Mouse (Mus musculus) heart, embryonic 15.5 days (tissue): ENCODE data around the gene A930004D18Rik. TPM values are rescaled to one million over a fixed set of nuclear protein-coding genes. Genes with fewer than 3 reads are reported as not detected.
A peak's percentile ranks its signal among the peaks of the same experiment; 100 is the strongest.

ENCODE experiments used
- ATAC-seq: fragments of 200-750 bp; cut with Nextera tagmentation; replicated peaks from 2 replicates; pipeline ENCODE4 v1.8.0; 2017; ENCODE audit warnings: low read depth, moderate TSS enrichment; ENCODE audit not compliant: insufficient number of reproducible peaks, insufficient read depth, low FRiP score
- H3K27ac ChIP-seq: fragments of 300-500 bp; sonication (generic); 2 replicates; pipeline ENCODE4 v1.5.1; 2015; ENCODE audit warnings: mild to moderate bottlenecking, inconsistent platforms
- H3K27me3 ChIP-seq: fragments of 300-500 bp; sonication (generic); 2 replicates; pipeline ENCODE4 v1.6.1; 2015; ENCODE audit warnings: inconsistent platforms
- H3K36me3 ChIP-seq: fragments of 300-500 bp; sonication (generic); 2 replicates; pipeline ENCODE4 v1.6.1; 2015; ENCODE audit warnings: mild to moderate bottlenecking, inconsistent platforms
- H3K4me1 ChIP-seq: fragments of 300-500 bp; sonication (generic); replicated peaks from 2 replicates; pipeline ENCODE4 v1.6.1; 2015; ENCODE audit warnings: inconsistent platforms
- H3K4me2 ChIP-seq: fragments of 300-500 bp; sonication (generic); 2 replicates; pipeline ENCODE4 v1.6.1; 2015; ENCODE audit warnings: inconsistent platforms, mild to moderate bottlenecking, moderate library complexity
- H3K4me3 ChIP-seq: fragments of 300-500 bp; sonication (generic); 2 replicates; pipeline ENCODE4 v1.5.1; 2015; ENCODE audit warnings: mild to moderate bottlenecking, inconsistent platforms
- H3K9ac ChIP-seq: fragments of 300-500 bp; sonication (generic); 2 replicates; pipeline ENCODE4 v1.6.1; 2015; ENCODE audit warnings: mild to moderate bottlenecking, inconsistent platforms
- H3K9me3 ChIP-seq: fragments of 300-500 bp; sonication (generic); replicated peaks from 2 replicates; pipeline ENCODE4 v1.6.1; 2016; ENCODE audit warnings: inconsistent platforms
- WGBS: fragments of 180-500 bp; shearing (Covaris S2); methylation state at CpG from one replicate; pipeline ENCODE4 v1.1.7; 2015; ENCODE audit warnings: mixed read lengths; 5-methylcytosine and 5-hydroxymethylcytosine counted together
- polyA plus RNA-seq: library from polyadenylated mRNA; unstranded; fragments of >200 nt; fragmentation: Nextera tagmentation; extraction: Ambion mirVana; gene quantifications from 2 replicates; pipeline ENCODE4 v1.2.1, GENCODE M21; 2015

The A930004D18Rik gene
- polyA plus RNA-seq, 1 experiment from 2014 or later: 13.2 TPM

- 7% methylated on average over 34 of the region's 34 CpGs for WGBS
- H3K4me3 ChIP-seq: peak overlapping the region; percentile 53
- peak overlapping the region; percentile 74 for H3K9ac ChIP-seq
- peaks cover 23% of the 10 kb centered on the region for H3K4me1 ChIP-seq
- no peaks in the 10 kb centered on the region for H3K27me3 ChIP-seq
- ATAC-seq: no peak
- peak overlapping the region; percentile 96 for H3K4me2 ChIP-seq
- no peaks in the 10 kb centered on the region for H3K9me3 ChIP-seq
- no peaks in the 10 kb centered on the region for H3K36me3 ChIP-seq
- H3K27ac ChIP-seq: no peak overlapping the region
Observed at GRCm38 (mm10) chr2:18031831-18032537, 5.6 kb downstream of the A930004D18Rik start.

GRCm38 (mm10) chr2:18031271-18031821, 6.2 kb downstream of the A930004D18Rik start:
- WGBS: 8% methylated on average over 26 of the region's 26 CpGs
- H3K4me1 ChIP-seq: peaks cover 27% of the 10 kb centered on the region
- H3K9me3 ChIP-seq: no peaks in the 10 kb centered on the region
- ATAC-seq: no peak
- H3K4me2 ChIP-seq: peak overlapping the region; percentile 96
- H3K9ac ChIP-seq: peak overlapping the region; percentile 74
- no peaks in the 10 kb centered on the region for H3K27me3 ChIP-seq
- no peak overlapping the region for H3K27ac ChIP-seq
- no peaks in the 10 kb centered on the region for H3K36me3 ChIP-seq
- peak overlapping the region; percentile 53 for H3K4me3 ChIP-seq

- 73% methylated on average over 8 of the region's 8 CpGs for WGBS
Observed at GRCm38 (mm10) chr2:18030581-18030980, 7.0 kb downstream of the A930004D18Rik start.

GRCm38 (mm10) chr2:18029656-18030055, 7.9 kb downstream of the A930004D18Rik start:
- no peak for ATAC-seq
- H3K4me2 ChIP-seq: no peak overlapping the region
- no peak overlapping the region for H3K27ac ChIP-seq
- H3K4me3 ChIP-seq: no peak overlapping the region
- no peaks in the 10 kb centered on the region for H3K27me3 ChIP-seq
- no peaks in the 10 kb centered on the region for H3K9me3 ChIP-seq
- WGBS: 90% methylated on average over 7 of the region's 7 CpGs
- no peaks in the 10 kb centered on the region for H3K36me3 ChIP-seq
- no peak overlapping the region for H3K9ac ChIP-seq
- peaks cover 33% of the 10 kb centered on the region for H3K4me1 ChIP-seq

More at GRCm38 (mm10) chr2:18030581-18030980, 7.0 kb downstream of the A930004D18Rik start:
- Histone ChIP-seq H3K9me3 (no peaks in the 10 kb centered on the region), H3K4me3 (no peak overlapping the region), H3K27me3 (no peaks in the 10 kb centered on the region), H3K27ac (no peak overlapping the region), H3K4me1 (peaks cover 30% of the 10 kb centered on the region), H3K36me3 (no peaks in the 10 kb centered on the region), H3K9ac (no peak overlapping the region), H3K4me2 (peak overlapping the region; percentile 96)
- no peak for ATAC-seq

- Histone ChIP-seq H3K27me3 (no peaks in the 10 kb centered on the region), H3K4me2 (peak overlapping the region; percentile 98), H3K4me3 (peak overlapping the region; percentile 70), H3K9me3 (no peaks in the 10 kb centered on the region), H3K9ac (peak overlapping the region; percentile 84), H3K27ac (peak overlapping the region; percentile 99), H3K36me3 (no peaks in the 10 kb centered on the region), H3K4me1 (peaks cover 33% of the 10 kb centered on the region)
- under 1% methylated on average over 61 of the region's 61 CpGs for WGBS
- ATAC-seq: peak; percentile 86
Observed at GRCm38 (mm10) chr2:18028140-18029021, 9.2 kb downstream of the A930004D18Rik start.

GRCm38 (mm10) chr2:18027448-18028139, 9.9 kb downstream of the A930004D18Rik start:
- peak overlapping the region; percentile 70 for H3K4me3 ChIP-seq
- no peaks in the 10 kb centered on the region for H3K9me3 ChIP-seq
- WGBS: under 1% methylated on average over 43 of the region's 44 CpGs
- H3K27me3 ChIP-seq: no peaks in the 10 kb centered on the region
- H3K9ac ChIP-seq: peak overlapping the region; percentile 84
- peak overlapping the region; percentile 98 for H3K4me2 ChIP-seq
- ATAC-seq: peak; percentile 87
- H3K36me3 ChIP-seq: no peaks in the 10 kb centered on the region
- H3K27ac ChIP-seq: peak overlapping the region; percentile 99
- H3K4me1 ChIP-seq: peaks cover 30% of the 10 kb centered on the region

- Histone ChIP-seq H3K27ac (peak overlapping the region; percentile 99), H3K4me1 (peaks cover 23% of the 10 kb centered on the region), H3K9ac (peak overlapping the region; percentile 84), H3K36me3 (no peaks in the 10 kb centered on the region), H3K4me3 (peak overlapping the region; percentile 70), H3K27me3 (no peaks in the 10 kb centered on the region), H3K4me2 (peak overlapping the region; percentile 98), H3K9me3 (no peaks in the 10 kb centered on the region)
- WGBS: under 1% methylated on average over 44 of the region's 44 CpGs
- no peak for ATAC-seq
Observed at GRCm38 (mm10) chr2:18026116-18026947, 11.2 kb downstream of the A930004D18Rik start.

- no peaks in the 10 kb centered on the region for H3K27me3 ChIP-seq
- no peak for ATAC-seq
- peak overlapping the region; percentile 84 for H3K9ac ChIP-seq
- no peaks in the 10 kb centered on the region for H3K36me3 ChIP-seq
- peak overlapping the region; percentile 99 for H3K27ac ChIP-seq
- H3K9me3 ChIP-seq: no peaks in the 10 kb centered on the region
- WGBS: 1% methylated on average over 14 of the region's 14 CpGs
- H3K4me3 ChIP-seq: peak overlapping the region; percentile 70
- H3K4me1 ChIP-seq: peaks cover 19% of the 10 kb centered on the region
- H3K4me2 ChIP-seq: peak overlapping the region; percentile 98
Observed at GRCm38 (mm10) chr2:18025781-18026115, 11.8 kb downstream of the A930004D18Rik start.

GRCm38 (mm10) chr2:18025116-18025515, 12.4 kb downstream of the A930004D18Rik start:
- Histone ChIP-seq H3K27me3 (no peaks in the 10 kb centered on the region), H3K36me3 (no peaks in the 10 kb centered on the region), H3K27ac (no peak overlapping the region), H3K4me3 (no peak overlapping the region), H3K4me2 (peak overlapping the region; percentile 98), H3K9me3 (no peaks in the 10 kb centered on the region), H3K4me1 (peaks cover 16% of the 10 kb centered on the region), H3K9ac (no peak overlapping the region)
- ATAC-seq: no peak
- WGBS: 74% methylated on average over 5 of the region's 5 CpGs

GRCm38 (mm10) chr2:18022886-18023285, 14.7 kb downstream of the A930004D18Rik start:
- H3K4me2 ChIP-seq: no peak overlapping the region
- H3K27me3 ChIP-seq: no peaks in the 10 kb centered on the region
- H3K27ac ChIP-seq: no peak overlapping the region
- 70% methylated on average over 1 of the region's 1 CpGs for WGBS
- H3K4me3 ChIP-seq: no peak overlapping the region
- no peaks in the 10 kb centered on the region for H3K36me3 ChIP-seq
- H3K4me1 ChIP-seq: peaks cover 13% of the 10 kb centered on the region
- no peak overlapping the region for H3K9ac ChIP-seq
- no peak for ATAC-seq
- H3K9me3 ChIP-seq: no peaks in the 10 kb centered on the region
